Mouse (Mus musculus) thymus, adult 2 months (tissue): Measurements from ENCODE around the gene E030030I06Rik. TPM values are rescaled to one million over a fixed set of nuclear protein-coding genes. Genes with fewer than 3 reads are reported as not detected.
"Not testable (repeated sequence)": the region's sequence is repeated elsewhere in the genome, so short reads cannot be mapped to it uniquely, and the experiment has no call there.

ENCODE experiments used
- DNase-seq: peaks from one replicate; pipeline ENCODE4 v3.0.0; 2021
- H3K27ac ChIP-seq: fragments of 200-500 bp; 2 replicates; pipeline ENCODE4 v1.5.1; 2012; ENCODE audit warnings: low read length, control low read depth; ENCODE audit not compliant: control insufficient read depth, insufficient read depth
- H3K27me3 ChIP-seq: fragments of 200-500 bp; 2 replicates; pipeline ENCODE4 v1.6.1; 2012; ENCODE audit warnings: mild to moderate bottlenecking, low read length, moderate library complexity, mixed read lengths; ENCODE audit not compliant: control insufficient read depth, insufficient read depth
- H3K36me3 ChIP-seq: fragments of 200-500 bp; 2 replicates; pipeline ENCODE4 v1.6.1; 2012; ENCODE audit warnings: mild to moderate bottlenecking, low read length, moderate library complexity; ENCODE audit not compliant: control insufficient read depth, insufficient read depth
- H3K4me1 ChIP-seq: fragments of 200-500 bp; replicated peaks from 2 replicates; pipeline ENCODE4 v1.6.1; 2012; ENCODE audit warnings: low read length; ENCODE audit not compliant: control insufficient read depth, insufficient read depth
- H3K4me3 ChIP-seq: fragments of 200-500 bp; 2 replicates; pipeline ENCODE4 v1.5.1; 2012; ENCODE audit warnings: mild to moderate bottlenecking, low read length, control low read depth, moderate library complexity; ENCODE audit not compliant: control insufficient read depth, insufficient read depth
- CTCF ChIP-seq: fragments of 200-500 bp; IDR thresholded peaks from 2 replicates; pipeline ENCODE4 v1.5.1; 2012; ENCODE audit warnings: mild to moderate bottlenecking, control low read depth, low read length, moderate library complexity, borderline replicate concordance; ENCODE audit not compliant: control insufficient read depth, poor library complexity, insufficient read depth; ENCODE audit errors: extremely low read depth
- POLR2A ChIP-seq: fragments of 200-500 bp; IDR thresholded peaks from 2 replicates; pipeline ENCODE4 v1.6.1; 2012; ENCODE audit warnings: mild to moderate bottlenecking, low read length, control low read depth, moderate library complexity; ENCODE audit not compliant: control insufficient read depth, poor library complexity, insufficient read depth; ENCODE audit errors: extremely low read depth
- WGBS: fragments of 180-500 bp; shearing (Covaris S2); methylation state at CpG from one replicate; pipeline ENCODE4 v1.1.7; 2018; 5-methylcytosine and 5-hydroxymethylcytosine counted together
- polyA plus RNA-seq: library from polyadenylated mRNA; depleted of rRNA; stranded (reverse); fragments of >200 nt; gene quantifications from 2 replicates; pipeline ENCODE4 v1.2.3, GENCODE M21; 2012; rRNA removed

The E030030I06Rik gene
- 4.5 and 6.5 TPM in 2 replicates for polyA plus RNA-seq

GRCm38 (mm10) chr10:22149073-22149690 is at the start of gene E030030I06Rik:
E030030I06Rik (minus strand) TSS chr10:22149270.
- Histone ChIP-seq H3K27ac (no peak within 1 kb of the TSS), H3K36me3 (no peaks in the 10 kb centered on the region), H3K4me1 (peaks cover 18% of the 10 kb centered on the region), H3K27me3 (peaks cover 21% of the 10 kb centered on the region), H3K4me3 (peak within 1 kb of the TSS; percentile 73)
- under 1% methylated on average over 37 of the region's 37 CpGs for WGBS
- DNase-seq = peak; percentile 18
- TF ChIP-seq POLR2A (no peak), CTCF (no peak)

- not testable (repeated sequence) for H3K4me3 ChIP-seq, DNase-seq, H3K27me3 ChIP-seq, H3K27ac ChIP-seq, H3K4me1 ChIP-seq, H3K36me3 ChIP-seq
- 25% methylated on average over 9 of the region's 10 CpGs for WGBS
These were observed 42.0 kb upstream of the E030030I06Rik start for GRCm38 (mm10) chr10:22191035-22191434.

GRCm38 (mm10) chr10:22176515-22176914 is 27.4 kb upstream of the E030030I06Rik start:
- H3K4me3 ChIP-seq, H3K4me1 ChIP-seq, DNase-seq, H3K27me3 ChIP-seq, H3K36me3 ChIP-seq, H3K27ac ChIP-seq: not testable (repeated sequence)
- 94% methylated on average over 2 of the region's 2 CpGs for WGBS

GRCm38 (mm10) chr10:22174190-22174487 is 25.1 kb upstream of the E030030I06Rik start:
- WGBS = 35% methylated on average over 2 of the region's 2 CpGs
- H3K27me3 ChIP-seq = not testable (repeated sequence)

GRCm38 (mm10) chr10:22173335-22174189 is 24.5 kb upstream of the E030030I06Rik start:
- H3K4me3 ChIP-seq, H3K27me3 ChIP-seq, DNase-seq, H3K27ac ChIP-seq, H3K36me3 ChIP-seq, H3K4me1 ChIP-seq: not testable (repeated sequence)
- WGBS = 19% methylated on average over 15 of the region's 17 CpGs

More at GRCm38 (mm10) chr10:22174190-22174487, 25.1 kb upstream of the E030030I06Rik start:
- H3K27ac ChIP-seq, H3K36me3 ChIP-seq, DNase-seq, H3K4me3 ChIP-seq, H3K4me1 ChIP-seq: not testable (repeated sequence)

- not testable (repeated sequence) for H3K27ac ChIP-seq, H3K36me3 ChIP-seq, H3K4me1 ChIP-seq, DNase-seq, H3K4me3 ChIP-seq, H3K27me3 ChIP-seq
- WGBS = 63% methylated on average over 5 of the region's 5 CpGs
These were observed 23.6 kb upstream of the E030030I06Rik start for GRCm38 (mm10) chr10:22172431-22173334.

- not testable (repeated sequence) for H3K36me3 ChIP-seq, DNase-seq, H3K4me1 ChIP-seq, H3K27me3 ChIP-seq, H3K4me3 ChIP-seq, H3K27ac ChIP-seq
These were observed 20.0 kb upstream of the E030030I06Rik start for GRCm38 (mm10) chr10:22169116-22169515.

GRCm38 (mm10) chr10:22167061-22167460 is 18.0 kb upstream of the E030030I06Rik start:
- not testable (repeated sequence) for H3K4me3 ChIP-seq, H3K36me3 ChIP-seq, DNase-seq, H3K4me1 ChIP-seq, H3K27ac ChIP-seq, H3K27me3 ChIP-seq
- 88% methylated on average over 1 of the region's 1 CpGs for WGBS

GRCm38 (mm10) chr10:22166025-22166424 is 17.0 kb upstream of the E030030I06Rik start:
- DNase-seq, H3K27ac ChIP-seq, H3K4me3 ChIP-seq, H3K27me3 ChIP-seq, H3K36me3 ChIP-seq, H3K4me1 ChIP-seq: not testable (repeated sequence)
- WGBS = 70% methylated on average over 2 of the region's 2 CpGs

GRCm38 (mm10) chr10:22165328-22166003 is 16.4 kb upstream of the E030030I06Rik start:
- H3K36me3 ChIP-seq, H3K27ac ChIP-seq, H3K4me1 ChIP-seq, DNase-seq, H3K4me3 ChIP-seq, H3K27me3 ChIP-seq: not testable (repeated sequence)
- WGBS = 54% methylated on average over 5 of the region's 5 CpGs
